Mouse (Mus musculus): ENCODE results near the gene Hnrnpm.

DNA sequence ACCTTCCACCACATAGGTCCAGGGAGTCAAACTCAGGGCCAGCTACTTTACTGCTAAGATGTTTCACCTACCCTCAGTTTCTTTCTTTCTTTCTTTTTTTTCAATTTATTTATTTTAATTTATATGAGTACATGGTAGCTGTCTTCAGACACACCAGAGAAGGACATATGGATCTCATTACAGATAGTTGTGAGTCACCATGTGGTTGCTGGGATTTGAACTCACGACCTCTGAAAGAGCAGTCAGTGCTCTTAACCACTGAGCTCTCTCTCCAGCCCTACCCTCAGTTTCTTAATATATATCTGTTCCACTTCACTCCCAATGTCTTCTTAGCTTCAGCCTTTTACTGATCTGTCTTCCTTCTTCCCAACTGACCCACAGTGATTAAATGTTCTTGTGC is 8.8 kb upstream of the Hnrnpm start:
- TF ChIP-seq CTCF (IDR thresholded peaks at IDR 0.05; ENCODE audit: low read depth) (no peak), EP300 (IDR thresholded peaks at IDR 0.05; ENCODE audit: low read depth) (no peak)
